Mouse (Mus musculus): ENCODE measurements around the gene 4930556J24Rik. TPM values are rescaled to one million over a fixed set of nuclear protein-coding genes. Genes with fewer than 3 reads are reported as not detected.
A peak's percentile ranks its signal among the peaks of the same experiment; 100 is the strongest.
"Not testable (repeated sequence)": the region's sequence is repeated elsewhere in the genome, so short reads cannot be mapped to it uniquely, and the experiment has no call there.

4930556J24Rik gene
- total RNA-seq, 2 experiments from 2014 or later: 0.28 TPM

DNA sequence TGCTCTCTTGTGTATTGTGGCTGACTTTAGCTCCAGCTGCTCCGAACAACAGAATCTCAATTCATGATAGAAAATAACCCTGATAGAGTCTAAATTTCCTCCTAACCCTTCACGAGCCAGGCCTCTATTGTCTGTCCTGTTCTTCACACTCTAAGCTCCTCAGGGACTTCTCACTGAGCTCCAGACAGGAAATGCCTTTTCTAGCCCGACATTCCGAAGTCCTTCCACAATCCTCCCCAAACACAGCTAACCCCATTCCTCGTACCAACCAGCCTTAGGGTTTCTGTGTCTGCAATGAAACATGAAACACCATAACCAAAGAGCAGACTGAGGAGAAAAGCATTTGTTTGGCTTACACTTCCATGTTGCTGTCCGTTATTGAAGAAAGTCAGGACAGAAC is 5.0 kb upstream of the 4930556J24Rik start:
- intact Hi-C loops (cut with DNase I): no loop called here
- DNase-seq (ENCODE audit: extremely low spot score in 1 of 2, low spot score in 2 of 2): no peak

DNA sequence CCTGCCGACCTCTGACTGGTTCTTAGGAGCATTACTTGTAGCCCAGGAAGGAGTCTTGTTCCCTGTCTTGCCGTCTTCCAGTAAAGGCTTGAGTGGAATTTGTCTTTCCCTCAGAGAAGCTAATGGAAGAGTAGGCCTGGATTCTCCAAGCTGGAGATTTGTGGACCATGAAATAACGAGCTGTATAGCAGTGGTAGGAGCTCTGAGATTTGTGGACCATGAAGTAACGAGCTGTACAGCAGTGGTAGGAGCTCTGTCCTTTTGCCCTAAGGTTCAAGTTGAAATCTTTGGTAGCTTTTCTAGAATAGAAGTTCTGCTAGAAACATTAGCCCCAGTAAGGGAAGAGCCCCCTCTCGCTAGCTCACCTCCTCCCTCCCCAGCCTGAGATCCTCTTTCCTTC is 1.8 kb upstream of the 4930556J24Rik start:
- no peak for DNase-seq (ENCODE audit: extremely low spot score in 1 of 2, low spot score in 2 of 2)
- intact Hi-C loops (cut with DNase I): no loop called here

DNA sequence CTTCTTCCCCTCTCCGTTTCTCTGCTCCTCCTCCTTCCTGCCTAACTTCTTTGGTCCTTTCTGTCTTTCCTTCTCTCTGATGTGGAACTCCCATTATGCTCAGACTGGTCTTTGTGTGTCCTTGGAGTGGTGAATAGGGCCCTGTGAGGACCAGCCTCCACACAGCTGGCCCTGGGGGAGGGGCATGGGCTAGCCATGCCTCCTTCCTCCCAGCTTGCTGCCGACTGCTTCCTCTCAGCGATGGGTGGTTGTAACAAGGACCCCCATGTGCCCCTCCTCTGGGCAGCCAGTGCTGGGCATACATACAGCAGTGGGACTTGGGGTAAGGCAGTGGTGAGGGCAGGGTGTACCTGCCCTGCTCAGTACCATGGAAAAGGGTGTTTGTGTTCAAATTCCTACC is 2.3 kb downstream of the 4930556J24Rik start:
- intact Hi-C loops (cut with DNase I): no loop called here
- DNase-seq (ENCODE audit: extremely low spot score in 1 of 2, low spot score in 2 of 2): peak in 1 of 2 experiments; percentile 57

DNA sequence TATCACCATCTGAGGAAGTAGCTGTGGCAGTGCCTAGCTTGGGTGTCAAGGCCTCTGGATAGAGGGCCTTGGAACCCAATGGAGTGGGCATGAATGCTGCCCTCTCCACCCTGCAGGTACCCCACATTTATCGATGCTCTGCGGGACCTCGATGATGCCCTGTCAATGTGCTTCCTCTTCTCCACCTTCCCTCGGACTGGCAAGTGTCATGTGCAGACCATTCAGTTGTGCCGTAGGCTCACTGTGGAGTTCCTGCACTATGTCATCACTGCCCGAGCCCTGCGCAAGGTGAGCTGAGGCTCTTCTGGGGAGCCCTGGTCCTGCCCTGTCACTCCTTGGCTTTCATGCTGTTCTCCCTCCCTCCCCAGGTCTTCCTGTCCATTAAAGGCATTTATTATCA is 3.5 kb downstream of the 4930556J24Rik start:
- DNase-seq (ENCODE audit: extremely low spot score in 1 of 2, low spot score in 2 of 2): no peak
- intact Hi-C loops (cut with DNase I): no loop called here

DNA sequence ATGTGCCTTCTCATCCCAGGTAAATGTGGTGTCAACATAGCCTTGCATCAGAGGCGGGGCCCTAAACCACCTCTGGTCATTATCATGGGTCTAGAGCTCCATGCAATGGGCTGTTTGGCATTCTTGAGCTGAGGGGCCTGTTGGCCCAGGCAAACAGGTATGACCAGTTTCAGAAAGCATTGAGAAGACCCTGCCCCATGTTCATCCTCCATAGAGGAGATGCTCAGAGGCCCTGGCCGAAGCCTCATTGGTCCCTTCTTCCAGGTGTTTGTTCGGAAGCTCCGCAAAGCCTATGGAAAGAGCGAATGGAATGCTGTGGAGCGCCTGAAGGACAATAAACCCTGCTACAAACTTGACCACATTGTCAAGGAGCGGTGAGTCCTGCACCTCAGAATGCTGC is 6.2 kb downstream of the 4930556J24Rik start:
- intact Hi-C loops (cut with DNase I): no loop called here
- no peak for DNase-seq (ENCODE audit: extremely low spot score in 1 of 2, low spot score in 2 of 2)

DNA sequence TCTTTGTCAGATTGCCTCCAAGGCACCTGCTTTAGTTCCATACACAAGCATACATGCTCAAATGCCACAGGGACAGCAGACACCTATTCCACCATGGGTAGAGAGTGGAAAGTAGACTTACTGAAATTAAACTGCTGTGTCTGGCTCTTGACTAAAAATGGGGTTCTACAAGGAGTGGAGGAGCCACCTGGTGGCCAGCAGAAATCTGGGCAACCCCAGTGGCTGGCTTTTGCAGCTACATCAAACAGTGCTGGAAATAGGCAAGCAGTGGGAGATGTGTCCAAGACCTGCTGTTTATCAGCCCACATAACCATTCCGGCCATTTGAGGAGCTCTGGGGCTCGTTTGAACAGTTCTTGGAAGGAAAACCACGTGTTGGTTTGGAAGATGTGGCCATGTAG is 6.7 kb downstream of the 4930556J24Rik start:
- peak in 1 of 2 experiments; percentile 35 for DNase-seq (ENCODE audit: extremely low spot score in 1 of 2, low spot score in 2 of 2)
- intact Hi-C loops (cut with DNase I): no loop called here

DNA sequence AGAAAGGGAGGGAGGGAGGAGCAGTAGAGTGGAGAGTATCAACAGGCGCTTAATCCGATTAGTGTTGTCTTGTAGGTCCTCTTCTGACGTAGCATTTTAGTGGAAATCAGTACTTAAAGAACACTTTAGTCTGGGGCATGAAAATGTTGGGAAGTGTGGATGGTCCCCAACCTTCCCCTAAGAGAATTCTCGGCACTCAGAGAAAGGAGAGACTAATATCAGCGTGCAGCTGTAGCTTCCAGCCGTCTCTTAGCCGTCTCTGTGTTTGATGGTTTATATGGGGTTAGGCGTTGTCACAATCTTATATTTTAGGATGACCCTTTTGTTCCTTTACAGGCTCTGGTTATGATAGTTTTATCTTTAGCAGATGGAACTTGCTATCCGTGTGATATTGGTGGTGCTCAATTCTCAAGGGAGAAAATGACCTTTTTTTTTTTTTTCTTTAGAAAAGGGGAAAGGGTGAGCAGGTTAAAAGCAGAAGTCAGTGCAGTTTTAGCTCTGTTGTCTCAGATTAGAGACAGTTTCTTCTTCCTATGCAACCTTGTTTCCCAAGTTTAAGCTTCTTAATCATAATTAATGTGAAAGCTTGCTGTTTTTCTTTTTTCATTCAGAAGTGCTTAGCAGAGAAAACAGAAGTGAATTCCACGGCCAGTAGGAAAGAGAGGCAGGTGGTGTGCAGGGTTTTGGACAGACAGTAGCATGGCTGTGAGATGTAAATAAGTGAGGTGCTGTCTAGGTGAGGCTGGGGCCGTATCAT is 12.0 kb downstream of the 4930556J24Rik start:
- intact Hi-C loops (cut with DNase I): no loop called here
- no peak for DNase-seq (ENCODE audit: extremely low spot score in 1 of 2, low spot score in 2 of 2)

DNA sequence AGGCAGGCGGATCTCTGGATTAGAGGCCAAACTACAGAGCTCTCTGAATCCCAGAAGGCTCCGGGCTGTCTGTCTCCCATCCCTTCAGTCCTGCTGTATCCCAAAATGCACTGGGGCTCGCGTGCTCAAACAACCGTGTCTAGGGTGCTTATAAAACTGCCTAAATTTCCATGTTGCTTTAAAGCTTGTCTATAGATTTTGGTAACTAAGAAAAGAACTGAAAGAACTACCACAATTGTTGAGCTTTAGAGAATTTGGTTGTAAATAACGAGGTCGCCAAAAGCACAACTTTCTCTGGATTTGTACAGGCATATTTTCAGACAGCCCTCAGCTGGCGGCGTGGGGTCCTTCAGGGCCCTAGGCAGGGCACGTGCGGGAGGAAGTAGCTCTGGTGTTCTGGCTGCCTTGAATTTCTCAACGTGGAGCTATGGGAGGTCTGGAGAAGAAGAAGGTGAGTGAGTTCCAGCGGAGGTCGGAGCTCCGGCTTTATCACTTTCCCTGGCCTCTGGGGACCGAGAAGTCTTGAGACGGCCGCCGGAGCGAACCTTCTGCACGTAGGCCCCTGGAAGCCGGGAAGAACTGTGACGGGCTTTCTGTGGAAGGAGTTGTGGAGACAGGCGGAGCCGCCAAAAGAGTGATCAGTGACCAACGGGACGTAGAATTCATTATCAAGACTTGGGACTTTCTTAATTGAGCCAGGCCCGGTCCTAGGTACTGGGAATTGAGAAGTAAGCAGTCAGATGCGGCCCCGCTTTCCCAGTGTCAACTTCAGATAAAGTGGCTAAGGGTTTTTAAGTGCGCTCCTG is 12.8 kb downstream of the 4930556J24Rik start, which contains the start of gene Pes1:
Gene Pes1, plus strand, starts transcription at position 366 of the 806 bp plus-strand sequence.
- DNase-seq (ENCODE audit: extremely low spot score in 1 of 2, low spot score in 2 of 2): peak; percentile 70 to 80
- intact Hi-C loops (cut with DNase I): no loop called here

DNA sequence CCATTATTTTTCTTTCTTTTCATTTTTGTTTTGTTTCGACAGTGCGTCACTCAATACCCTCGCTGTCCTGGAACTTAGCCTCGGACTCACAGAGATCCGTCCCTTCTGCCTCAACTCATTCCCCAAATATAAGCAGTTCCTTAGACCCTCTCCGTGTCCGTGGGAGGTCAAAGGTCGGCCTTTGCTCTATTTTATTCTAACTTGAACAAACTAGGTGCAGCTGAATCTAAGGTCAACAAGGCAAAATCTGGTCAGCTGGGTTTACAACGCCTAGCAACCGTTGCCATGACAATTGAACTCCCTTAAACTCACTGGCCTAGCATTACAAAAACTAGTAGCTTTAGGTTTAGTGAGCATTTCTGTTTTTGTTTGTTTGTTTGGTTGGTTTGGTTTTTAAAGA is 13.4 kb downstream of the 4930556J24Rik start:
- intact Hi-C loops (cut with DNase I): no loop called here
- peak in 1 of 2 experiments; percentile 45 for DNase-seq (ENCODE audit: extremely low spot score in 1 of 2, low spot score in 2 of 2)

DNA sequence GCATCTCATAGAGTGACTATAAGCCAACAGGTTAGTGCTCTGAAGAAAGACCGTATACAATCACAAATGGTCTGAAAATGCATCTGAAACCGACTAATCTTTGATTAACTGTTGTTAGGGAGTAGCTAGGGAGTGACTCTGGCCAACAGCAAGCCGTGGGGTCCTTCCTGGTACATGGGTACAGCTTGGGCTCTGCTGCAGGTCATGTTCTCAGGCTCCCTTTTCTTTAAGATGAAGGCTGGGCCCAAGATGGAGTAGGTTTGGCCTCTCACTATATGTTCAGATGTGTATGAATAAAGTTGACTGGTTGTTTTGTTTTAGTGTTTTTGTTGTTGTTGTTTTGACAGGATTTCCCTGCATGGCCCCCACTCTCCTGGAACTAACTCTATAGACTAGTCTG is 14.8 kb downstream of the 4930556J24Rik start:
- intact Hi-C loops (cut with DNase I): no loop called here
- no peak for DNase-seq (ENCODE audit: extremely low spot score in 1 of 2, low spot score in 2 of 2)

DNA sequence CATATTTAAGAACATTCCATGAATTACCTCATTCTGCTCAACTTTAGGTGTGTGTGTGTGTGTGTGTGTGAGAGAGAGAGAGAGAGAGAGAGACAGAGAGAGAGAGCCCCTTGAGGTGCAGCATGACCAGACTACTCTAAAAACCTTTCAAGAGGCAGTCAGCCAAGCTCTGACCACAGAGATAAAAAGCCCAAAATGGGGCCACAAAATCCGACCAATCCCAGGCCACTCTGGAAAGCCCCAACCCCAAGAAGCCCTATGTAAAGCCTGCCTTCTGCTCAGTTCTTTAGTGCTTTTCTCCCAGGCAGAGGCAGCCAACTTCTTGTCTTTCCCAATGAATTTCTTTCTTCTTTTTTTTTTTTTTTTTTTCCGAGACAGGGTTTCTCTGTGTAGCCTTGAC is 15.7 kb downstream of the 4930556J24Rik start:
- DNase-seq (ENCODE audit: extremely low spot score in 1 of 2, low spot score in 2 of 2): no peak
- intact Hi-C loops (cut with DNase I): no loop called here

DNA sequence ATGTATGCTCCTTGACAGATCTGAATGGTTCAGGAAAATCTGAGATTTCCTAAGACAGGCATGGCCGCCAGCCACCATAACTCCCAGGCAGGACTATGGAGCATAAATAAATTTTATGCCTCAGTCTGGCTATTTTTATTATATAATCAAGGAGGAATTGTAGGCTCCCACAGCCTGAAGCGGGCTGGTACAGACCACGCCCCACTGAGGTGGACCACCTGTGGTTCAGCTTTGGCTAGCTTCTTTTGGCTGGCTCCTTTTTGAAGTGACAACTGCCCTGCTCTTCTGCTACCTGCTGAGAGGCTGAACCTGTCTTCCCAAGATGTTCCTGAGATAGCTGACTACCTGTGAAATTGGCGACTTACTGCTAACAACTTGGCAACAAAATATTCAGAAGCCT is 21.2 kb downstream of the 4930556J24Rik start:
- intact Hi-C loops (cut with DNase I); DNase-seq (ENCODE audit: extremely low spot score in 1 of 2, low spot score in 2 of 2): not testable (repeated sequence)

DNA sequence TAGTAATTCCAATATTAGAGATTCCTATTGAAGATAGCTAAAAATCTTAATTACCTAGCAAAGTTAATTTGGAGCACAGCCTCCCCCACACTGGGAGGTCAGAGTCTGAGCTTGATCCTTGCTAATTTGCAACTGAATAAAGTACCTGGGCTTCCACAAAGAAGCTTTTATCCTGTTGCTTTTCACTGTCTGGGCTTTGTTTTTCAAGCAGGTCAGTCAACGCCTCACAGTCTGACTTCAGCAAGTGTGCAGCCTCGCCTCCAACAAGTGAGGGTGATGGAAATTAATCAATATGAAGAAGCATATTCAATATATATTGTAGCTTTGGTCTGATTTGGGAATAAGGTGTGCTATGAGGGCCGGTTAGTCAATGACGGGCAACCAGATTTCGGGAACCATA is 21.7 kb downstream of the 4930556J24Rik start:
- DNase-seq (ENCODE audit: extremely low spot score in 1 of 2, low spot score in 2 of 2); intact Hi-C loops (cut with DNase I): not testable (repeated sequence)

DNA sequence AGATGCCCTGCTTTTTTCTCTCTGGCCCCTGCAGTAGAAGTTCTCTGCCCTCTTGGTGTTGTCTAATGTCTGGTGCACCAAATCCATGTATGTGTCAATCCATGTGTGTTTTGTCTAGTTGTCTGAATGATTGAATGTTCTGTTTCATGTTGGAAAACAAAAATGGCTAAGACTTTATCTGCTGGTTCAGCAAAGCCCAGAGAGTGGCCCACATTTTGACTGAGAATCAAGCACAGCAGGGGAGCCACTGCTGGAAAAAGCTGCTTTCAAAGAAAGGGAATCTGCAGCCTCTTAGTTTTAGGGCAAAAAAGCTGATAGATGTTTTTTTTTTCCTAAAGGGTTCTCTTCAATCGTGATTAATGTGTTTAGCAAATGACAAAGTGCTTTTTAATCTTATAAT is 30.2 kb downstream of the 4930556J24Rik start:
- no peak for DNase-seq (ENCODE audit: extremely low spot score in 1 of 2, low spot score in 2 of 2)
- intact Hi-C loops (cut with DNase I): no loop called here

DNA sequence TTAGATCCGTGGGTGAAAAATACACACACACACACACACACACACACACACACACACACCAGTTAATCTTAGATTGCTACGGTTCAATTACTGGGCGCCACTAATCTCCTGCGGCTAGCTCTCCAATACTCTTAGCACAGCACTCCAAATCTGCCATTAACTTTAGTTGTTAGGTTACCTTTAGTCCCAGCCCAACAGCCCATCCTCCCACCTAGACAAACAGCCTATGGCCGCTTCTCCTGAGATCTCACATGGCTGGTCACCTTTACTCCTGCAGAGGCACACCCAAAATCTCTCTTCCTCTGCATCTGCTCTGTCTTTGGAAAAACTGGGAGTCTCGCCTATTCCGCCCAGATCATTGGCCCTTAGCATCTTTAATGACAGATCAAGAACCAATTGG is 35.2 kb downstream of the 4930556J24Rik start:
- intact Hi-C loops (cut with DNase I): no loop called here
- DNase-seq (ENCODE audit: extremely low spot score in 1 of 2, low spot score in 2 of 2): no peak

DNA sequence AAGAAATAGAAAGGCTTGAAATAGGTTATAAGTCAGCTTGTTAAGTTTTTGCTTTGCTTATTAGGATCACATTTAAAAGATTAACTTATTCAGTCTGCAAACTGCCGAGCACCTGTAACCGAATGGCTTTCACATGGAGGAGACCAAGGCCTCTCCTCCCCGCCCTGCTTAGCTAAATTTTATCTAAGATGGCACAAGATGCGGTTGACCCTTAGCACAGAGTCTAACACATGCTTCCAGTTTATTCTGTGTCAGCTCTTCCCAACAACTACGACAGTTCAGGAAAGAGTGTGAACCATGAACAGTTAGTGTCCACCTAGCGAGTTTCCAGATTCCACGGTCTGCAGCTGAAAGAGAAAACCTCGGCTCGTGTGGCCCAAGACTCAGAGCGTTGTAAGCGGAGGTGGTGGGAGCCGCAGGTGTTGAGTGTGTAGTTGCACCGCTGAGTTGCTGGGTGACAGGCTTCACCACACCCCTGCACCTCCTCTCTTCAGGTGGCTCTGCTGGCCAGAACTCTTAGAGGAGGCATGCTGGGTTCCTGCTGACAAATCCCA is 39.2 kb downstream of the 4930556J24Rik start:
- no peak for DNase-seq (ENCODE audit: extremely low spot score in 1 of 2, low spot score in 2 of 2)
- intact Hi-C loops (cut with DNase I): no loop called here

DNA sequence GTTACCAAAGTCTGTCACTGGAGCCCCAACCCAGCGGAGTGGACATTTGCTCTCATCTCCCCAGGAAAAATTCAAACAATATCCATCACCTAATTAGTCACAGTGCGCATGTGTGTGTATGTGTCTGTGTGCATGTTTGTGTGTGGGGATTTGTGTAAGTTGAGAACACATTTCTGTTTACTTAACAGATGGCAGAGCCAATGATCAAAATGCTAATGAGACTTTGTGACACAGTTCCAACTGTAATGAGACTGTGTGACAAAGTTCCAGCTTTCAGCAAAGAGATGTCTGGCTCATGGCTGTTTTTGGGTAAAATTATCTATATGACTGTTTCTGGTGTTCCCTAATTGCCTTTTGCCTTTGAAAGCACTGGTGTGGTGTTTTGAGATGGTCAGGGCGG is 40.3 kb downstream of the 4930556J24Rik start:
- intact Hi-C loops (cut with DNase I): no loop called here
- DNase-seq (ENCODE audit: extremely low spot score in 1 of 2, low spot score in 2 of 2): no peak

DNA sequence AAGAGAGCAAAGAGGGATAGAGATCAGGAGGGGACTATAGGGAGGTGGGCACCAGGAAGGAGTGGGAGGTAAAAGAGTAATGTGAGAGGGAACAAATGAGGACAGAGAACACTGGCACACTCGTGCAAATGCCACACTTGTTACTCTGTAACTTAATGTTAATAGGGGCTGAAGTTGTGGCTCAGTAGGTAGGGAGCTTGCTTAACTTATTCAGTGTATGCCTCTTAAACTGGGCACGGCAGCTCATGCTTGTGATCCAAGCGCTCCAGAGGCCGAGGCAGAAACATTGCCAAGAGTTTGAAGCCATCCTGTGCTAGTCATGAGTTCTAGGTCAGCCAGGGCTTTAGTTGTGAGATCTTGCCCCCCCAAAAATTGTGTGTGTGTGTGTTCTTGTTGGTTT is 41.4 kb downstream of the 4930556J24Rik start:
- intact Hi-C loops (cut with DNase I): no loop called here
- DNase-seq (ENCODE audit: extremely low spot score in 1 of 2, low spot score in 2 of 2): no peak

DNA sequence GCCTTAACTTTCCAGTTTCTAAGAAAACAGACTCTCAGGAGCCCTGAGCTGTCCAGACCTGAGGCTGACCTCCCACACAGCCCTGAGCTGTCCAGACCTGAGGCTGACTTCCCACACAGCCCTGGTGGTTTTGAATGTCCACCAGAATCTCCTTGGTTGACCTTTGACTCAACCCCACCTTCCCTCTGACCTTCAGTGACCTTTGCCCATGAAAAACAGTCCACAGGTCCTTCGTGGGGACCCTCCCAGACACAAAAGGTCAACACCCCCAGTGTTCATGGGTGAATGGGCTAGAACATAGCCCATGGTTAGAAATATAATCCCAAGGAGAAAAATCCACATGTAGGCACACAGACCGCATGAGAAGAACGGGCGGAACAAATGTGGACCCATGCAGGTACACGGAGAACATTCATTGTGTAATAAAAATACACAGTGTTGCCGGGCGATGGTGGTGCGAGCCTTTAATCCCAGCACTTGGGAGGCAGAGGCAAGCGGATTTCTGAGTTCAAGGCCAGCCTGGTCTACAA is 42.8 kb downstream of the 4930556J24Rik start:
- no peak for DNase-seq (ENCODE audit: extremely low spot score in 1 of 2, low spot score in 2 of 2)

More for the DNA sequence above, 42.8 kb downstream of the 4930556J24Rik start:
- intact Hi-C loops (cut with DNase I): no loop called here
